Mouse (Mus musculus): ENCODE results near the gene Tlr5. TPM values are rescaled to one million over a fixed set of nuclear protein-coding genes. Genes with fewer than 3 reads are reported as not detected.
A peak's percentile ranks its signal among the peaks of the same experiment; 100 is the strongest.

Gene Tlr5
- polyA plus RNA-seq (2015; fragmentation: Nextera tagmentation; extraction: Ambion mirVana), result 0.40 and 0.61 TPM in 2 replicates

DNA sequence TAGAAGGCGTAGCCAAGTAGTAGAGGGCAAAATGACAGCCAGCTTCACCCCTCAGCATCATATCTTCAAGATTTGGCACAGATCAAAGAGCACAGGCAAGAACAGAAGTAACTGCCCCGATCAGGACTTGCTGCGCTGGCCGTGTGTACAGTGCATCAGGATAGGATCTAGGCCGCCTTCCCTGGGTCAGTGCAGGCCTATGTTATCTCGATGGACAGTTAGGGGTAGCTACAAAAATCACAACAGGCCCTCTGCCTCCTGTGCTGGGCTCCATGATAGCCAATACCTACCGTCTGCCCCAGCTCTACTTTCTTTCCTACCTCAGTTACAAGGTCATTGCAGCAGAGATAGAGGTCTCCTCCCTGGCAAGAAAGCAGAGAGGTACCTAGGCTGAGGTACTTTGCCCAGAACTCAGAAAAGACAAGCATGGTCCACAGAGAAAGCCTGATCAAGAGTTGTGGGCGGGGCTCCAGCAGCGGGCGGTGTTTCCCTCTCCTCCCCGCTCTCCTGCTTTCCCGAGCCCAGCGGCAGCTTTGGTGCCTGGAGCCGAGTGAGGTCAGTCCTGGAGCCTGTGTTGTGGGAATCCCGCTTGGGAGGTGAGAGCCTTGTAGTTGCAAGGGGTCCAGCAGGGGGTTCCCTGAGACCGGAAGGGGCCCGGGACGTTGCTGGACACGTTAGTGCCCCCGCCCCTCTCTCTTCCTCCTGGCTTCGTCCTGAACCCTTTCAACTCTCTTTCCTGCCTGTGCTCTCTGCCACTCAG lies at the start of gene Tlr5:
Tlr5 (plus strand) TSS at position 502 of the 760 bp plus-strand sequence.
- peak; percentile 35; the same call in 1 of the 2 replicates for ATAC-seq (ENCODE audit: low read depth)
- H3K27me3 ChIP-seq, result peaks cover 22% of the 10 kb centered on the region; the same call in 1 of the 2 replicates

DNA sequence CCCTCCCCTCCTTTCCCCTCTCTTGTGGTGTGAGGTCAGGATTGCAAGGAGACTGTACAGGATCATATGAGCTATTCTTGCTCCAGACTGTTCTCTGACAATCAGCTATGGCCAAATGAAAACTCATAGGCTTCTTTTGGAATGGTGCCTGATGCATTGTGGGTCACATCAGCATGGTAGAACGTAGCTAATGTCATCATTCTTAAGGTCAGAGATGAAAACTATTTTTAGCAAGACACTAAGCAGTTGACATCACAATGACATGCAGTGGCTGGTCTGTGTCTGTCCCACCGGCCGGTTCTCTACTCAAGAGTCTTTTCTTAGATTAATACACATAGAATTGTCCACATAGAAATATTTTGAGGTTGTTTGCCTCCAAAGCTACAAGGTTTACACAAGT lies 48.9 kb upstream of the Tlr5 start:
- no peaks in the 10 kb centered on the region for H3K27me3 ChIP-seq
- DNase-seq (no peak), ATAC-seq (ENCODE audit: low read depth) (no peak)
- 56% methylated on average over 3 of the region's 3 CpGs for WGBS (ENCODE audit: insufficient replicate concordance)
- no peaks in the 10 kb centered on the region for H3K36me3 ChIP-seq
- no peak overlapping the region for H3K9ac ChIP-seq
- no peaks in the 10 kb centered on the region for H3K9me3 ChIP-seq (replicated peaks)
- H3K4me1 ChIP-seq (replicated peaks), result peaks cover 11% of the 10 kb centered on the region
- no peak overlapping the region for H3K27ac ChIP-seq
- H3K4me2 ChIP-seq, result no peak overlapping the region
- H3K4me3 ChIP-seq (replicated peaks), result no peak overlapping the region

More for the DNA sequence above, at the start of gene Tlr5:
- 14% methylated on average over 21 of the region's 21 CpGs for WGBS (ENCODE audit: insufficient replicate concordance)
- Histone ChIP-seq H3K36me3 (no peaks in the 10 kb centered on the region), H3K4me2 (peak within 1 kb of the TSS; percentile 67), H3K4me3 (replicated peaks) (peak within 1 kb of the TSS; percentile 54), H3K9me3 (replicated peaks) (no peaks in the 10 kb centered on the region), H3K4me1 (replicated peaks) (peaks cover 39% of the 10 kb centered on the region), H3K9ac (peak within 1 kb of the TSS; percentile 51), H3K27ac (no peak within 1 kb of the TSS)
- DNase-seq, result no peak

DNA sequence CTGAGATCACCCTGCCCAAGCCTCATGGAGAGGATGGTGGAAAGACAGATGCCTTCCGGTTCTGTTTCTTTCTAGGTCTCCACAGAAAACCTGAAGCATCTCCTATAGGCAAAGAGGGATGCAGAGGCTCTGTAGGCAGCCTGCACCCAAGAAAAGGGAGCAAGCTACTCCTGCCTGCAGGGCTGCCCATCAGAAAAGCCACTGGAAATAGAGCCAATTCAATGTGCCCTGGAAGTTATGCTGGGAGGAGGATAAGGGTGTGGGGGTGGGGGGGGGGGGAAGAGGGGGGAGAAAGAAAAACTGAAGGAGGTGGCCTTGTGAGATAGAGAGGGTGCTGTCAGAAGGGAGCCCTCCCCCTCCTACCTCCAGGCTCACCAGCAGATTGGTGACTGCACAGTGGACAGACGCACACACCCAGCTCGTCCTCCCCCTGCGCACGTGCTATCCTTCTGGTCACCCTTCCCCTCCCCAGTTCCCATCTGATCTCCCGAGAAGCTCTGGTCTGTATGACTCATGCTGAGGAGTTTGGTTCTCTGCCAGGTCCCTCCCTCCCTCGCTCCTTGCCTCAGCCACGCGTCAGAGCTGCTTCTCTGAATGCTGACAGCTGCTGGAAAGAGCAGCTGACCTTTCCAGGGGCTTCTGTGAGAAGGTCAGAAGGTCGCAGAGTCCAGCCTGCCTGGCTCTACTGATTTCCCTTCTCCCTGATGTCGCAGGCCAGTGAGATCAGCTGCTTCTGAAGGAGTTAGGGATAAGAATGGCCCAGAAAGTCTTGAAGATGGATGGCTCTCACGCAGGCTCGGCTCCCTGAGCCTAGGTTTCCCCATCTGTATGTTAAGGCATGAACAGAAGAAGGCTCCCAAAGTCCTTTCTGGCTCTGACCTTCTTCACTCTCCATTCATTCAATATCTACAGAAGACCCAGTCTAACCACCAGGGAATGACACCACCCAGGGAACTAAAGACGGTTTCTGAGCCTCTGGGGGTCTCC lies 46.2 kb upstream of the Tlr5 start:
- no peak overlapping the region for H3K9ac ChIP-seq
- H3K27me3 ChIP-seq, result no peaks in the 10 kb centered on the region
- H3K36me3 ChIP-seq, result no peaks in the 10 kb centered on the region
- H3K4me1 ChIP-seq (replicated peaks), result peaks cover 11% of the 10 kb centered on the region
- DNase-seq (peak; percentile 18), ATAC-seq (ENCODE audit: low read depth) (peak; percentile 75)
- H3K4me2 ChIP-seq, result no peak overlapping the region
- H3K9me3 ChIP-seq (replicated peaks), result no peaks in the 10 kb centered on the region
- 21% methylated on average over 14 of the region's 14 CpGs for WGBS (ENCODE audit: insufficient replicate concordance)
- H3K27ac ChIP-seq, result no peak overlapping the region
- H3K4me3 ChIP-seq (replicated peaks), result no peak overlapping the region

DNA sequence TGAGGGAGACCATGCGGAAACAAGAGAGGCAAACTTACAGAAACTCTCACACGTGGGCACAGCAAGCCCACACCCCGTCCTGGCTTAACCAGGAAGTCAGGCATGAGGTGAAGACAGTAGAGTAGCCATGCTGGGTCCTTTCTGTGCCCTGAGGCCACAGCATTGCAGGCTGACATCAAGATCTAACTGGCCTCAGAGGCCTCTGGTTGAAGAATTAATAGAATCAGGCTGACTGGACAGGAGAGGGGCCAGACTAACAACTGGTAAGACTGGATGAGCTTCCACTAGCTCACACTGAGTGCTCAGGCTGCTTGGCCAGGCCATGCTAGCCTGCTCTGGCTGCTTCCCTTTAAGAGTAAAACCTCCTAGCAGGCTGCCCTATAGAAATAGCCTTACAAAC lies 45.5 kb upstream of the Tlr5 start:
- DNase-seq, result no peak
- H3K4me1 ChIP-seq (replicated peaks), result peaks cover 11% of the 10 kb centered on the region
- no peak overlapping the region for H3K4me3 ChIP-seq (replicated peaks)
- no peak overlapping the region for H3K27ac ChIP-seq
- no peaks in the 10 kb centered on the region for H3K36me3 ChIP-seq
- H3K27me3 ChIP-seq, result no peaks in the 10 kb centered on the region
- 40% methylated on average over 3 of the region's 3 CpGs for WGBS (ENCODE audit: insufficient replicate concordance)
- H3K9me3 ChIP-seq (replicated peaks), result no peaks in the 10 kb centered on the region
- H3K4me2 ChIP-seq, result no peak overlapping the region
- no peak overlapping the region for H3K9ac ChIP-seq
- no peak for ATAC-seq (ENCODE audit: low read depth)

DNA sequence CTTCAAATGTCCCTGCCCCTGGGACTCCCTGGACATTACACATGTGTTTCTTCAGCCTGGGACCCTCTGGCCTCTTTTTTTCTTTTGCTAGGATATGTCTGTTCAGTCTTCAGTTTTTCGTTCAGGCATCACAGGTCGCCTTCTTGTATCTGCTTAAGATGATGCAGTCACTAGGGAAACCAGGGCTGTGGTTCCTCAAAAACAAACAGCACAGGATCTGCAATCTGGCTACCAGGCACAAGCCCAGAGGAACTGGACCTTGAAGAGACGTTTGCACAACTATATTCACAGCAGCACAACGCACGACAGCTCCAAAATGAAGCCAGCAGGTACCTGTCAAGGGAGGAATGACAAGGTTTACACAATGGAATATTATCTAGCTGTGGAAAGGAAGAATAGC lies 45.0 kb upstream of the Tlr5 start:
- no peak for DNase-seq
- H3K4me3 ChIP-seq (replicated peaks), result no peak overlapping the region
- no peaks in the 10 kb centered on the region for H3K9me3 ChIP-seq (replicated peaks)
- 67% methylated on average over 5 of the region's 5 CpGs for WGBS (ENCODE audit: insufficient replicate concordance)
- peaks cover 13% of the 10 kb centered on the region for H3K4me1 ChIP-seq (replicated peaks)
- H3K27ac ChIP-seq, result no peak overlapping the region
- H3K9ac ChIP-seq, result no peak overlapping the region
- H3K36me3 ChIP-seq, result no peaks in the 10 kb centered on the region
- no peak overlapping the region for H3K4me2 ChIP-seq
- no peak for ATAC-seq (ENCODE audit: low read depth)
- H3K27me3 ChIP-seq, result no peaks in the 10 kb centered on the region

DNA sequence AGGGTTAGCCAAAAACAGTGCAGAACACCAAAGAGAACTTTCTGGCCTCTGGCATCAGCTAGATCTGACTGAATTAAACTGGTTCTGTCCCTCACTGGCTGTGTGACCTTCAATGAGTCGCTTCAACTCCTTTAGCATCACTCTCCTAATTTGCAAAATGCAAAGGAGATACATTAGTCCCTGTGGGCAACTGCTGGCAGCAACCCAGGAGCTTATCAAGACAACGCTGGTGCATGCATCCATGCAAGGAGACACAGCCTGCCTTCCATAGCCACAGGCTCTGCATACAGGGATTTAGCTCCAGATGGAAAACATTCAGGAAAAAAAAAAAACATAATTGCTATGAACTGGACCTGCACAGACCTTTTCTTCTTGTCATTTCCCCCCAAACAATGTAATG lies 42.0 kb upstream of the Tlr5 start:
- DNase-seq (no peak), ATAC-seq (ENCODE audit: low read depth) (no peak)
- WGBS (ENCODE audit: insufficient replicate concordance), result 53% methylated on average over 2 of the region's 2 CpGs
- no peak overlapping the region for H3K4me2 ChIP-seq
- H3K9ac ChIP-seq, result no peak overlapping the region
- H3K27ac ChIP-seq, result no peak overlapping the region
- no peak overlapping the region for H3K4me3 ChIP-seq (replicated peaks)
- no peaks in the 10 kb centered on the region for H3K9me3 ChIP-seq (replicated peaks)
- H3K36me3 ChIP-seq, result no peaks in the 10 kb centered on the region
- no peaks in the 10 kb centered on the region for H3K27me3 ChIP-seq
- H3K4me1 ChIP-seq (replicated peaks), result peaks cover 17% of the 10 kb centered on the region

DNA sequence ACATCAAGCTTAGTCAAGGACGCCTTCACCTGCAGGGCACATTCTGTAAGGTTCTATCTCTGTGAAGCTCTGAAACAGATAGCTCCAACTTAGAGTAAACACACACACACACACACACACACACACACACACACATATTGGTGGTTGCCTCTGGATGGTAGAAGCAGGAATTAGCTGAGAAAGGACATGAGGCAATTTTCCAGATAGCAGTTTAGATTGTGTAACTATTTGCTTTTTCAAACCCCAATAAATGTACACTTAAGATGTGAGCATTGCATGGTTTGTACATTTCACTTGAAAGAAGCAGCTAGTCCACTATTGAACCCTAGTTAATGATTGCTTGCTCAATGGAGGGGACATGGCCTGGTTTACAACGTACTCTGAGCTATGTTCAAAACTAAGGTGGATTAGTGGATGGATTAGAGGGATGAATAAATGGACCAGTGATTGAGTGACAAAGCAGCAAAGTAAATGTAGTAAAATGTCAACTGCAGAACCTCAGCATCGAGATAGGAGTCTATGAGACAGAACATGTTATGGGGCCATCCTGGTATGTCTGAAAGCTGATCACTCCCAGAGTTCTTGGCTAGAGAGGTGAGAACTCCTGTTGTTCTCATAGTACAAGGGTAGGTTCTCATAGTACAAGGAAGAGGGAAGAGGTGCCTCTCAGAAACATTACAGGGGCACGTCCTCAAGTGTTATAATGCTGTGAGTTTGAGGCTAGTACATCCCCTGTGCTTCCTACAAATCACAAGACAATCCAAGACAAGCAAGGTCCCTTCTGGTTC lies 40.3 kb upstream of the Tlr5 start:
- H3K9me3 ChIP-seq (replicated peaks), result no peaks in the 10 kb centered on the region
- H3K27ac ChIP-seq, result no peak overlapping the region
- no peak overlapping the region for H3K9ac ChIP-seq
- 58% methylated on average over 4 of the region's 4 CpGs for WGBS (ENCODE audit: insufficient replicate concordance)
- ATAC-seq (ENCODE audit: low read depth) (peak; percentile 58; the same call in 1 of the 2 replicates), DNase-seq (no peak)
- H3K4me1 ChIP-seq (replicated peaks), result 0 out of 2 replicates have a peak, but pooled peaks cover 6% of the 10 kb centered on the region
- H3K27me3 ChIP-seq, result no peaks in the 10 kb centered on the region
- H3K36me3 ChIP-seq, result no peaks in the 10 kb centered on the region
- no peak overlapping the region for H3K4me3 ChIP-seq (replicated peaks)
- no peak overlapping the region for H3K4me2 ChIP-seq

DNA sequence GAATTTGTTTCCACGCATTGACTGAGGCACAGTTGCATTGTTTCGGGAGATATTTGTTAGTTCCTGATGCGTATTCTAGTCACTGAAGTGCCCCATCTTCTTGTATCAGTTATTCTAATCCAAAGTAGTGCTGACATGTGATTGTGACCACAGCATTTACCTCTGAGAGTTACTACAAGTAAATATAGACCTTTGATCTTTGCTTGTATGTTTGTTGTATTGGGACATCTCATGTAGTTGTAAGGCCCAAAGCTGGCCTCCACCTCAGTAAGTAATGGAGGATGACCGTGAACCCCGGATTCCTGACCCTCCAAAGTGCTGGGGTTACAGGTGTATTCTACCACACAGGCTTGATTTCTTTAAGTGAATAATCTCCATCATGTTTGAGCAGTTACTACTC lies 38.4 kb upstream of the Tlr5 start:
- no peak for DNase-seq
- H3K27me3 ChIP-seq, result no peaks in the 10 kb centered on the region
- no peaks in the 10 kb centered on the region for H3K36me3 ChIP-seq
- H3K4me3 ChIP-seq (replicated peaks), result no peak overlapping the region
- no peaks in the 10 kb centered on the region for H3K9me3 ChIP-seq (replicated peaks)
- H3K4me2 ChIP-seq, result no peak overlapping the region
- 70% methylated on average over 5 of the region's 5 CpGs for WGBS (ENCODE audit: insufficient replicate concordance)
- H3K4me1 ChIP-seq (replicated peaks), result 0 out of 2 replicates have a peak, but pooled peaks cover 6% of the 10 kb centered on the region
- no peak overlapping the region for H3K27ac ChIP-seq
- no peak overlapping the region for H3K9ac ChIP-seq
- ATAC-seq (ENCODE audit: low read depth), result no peak

DNA sequence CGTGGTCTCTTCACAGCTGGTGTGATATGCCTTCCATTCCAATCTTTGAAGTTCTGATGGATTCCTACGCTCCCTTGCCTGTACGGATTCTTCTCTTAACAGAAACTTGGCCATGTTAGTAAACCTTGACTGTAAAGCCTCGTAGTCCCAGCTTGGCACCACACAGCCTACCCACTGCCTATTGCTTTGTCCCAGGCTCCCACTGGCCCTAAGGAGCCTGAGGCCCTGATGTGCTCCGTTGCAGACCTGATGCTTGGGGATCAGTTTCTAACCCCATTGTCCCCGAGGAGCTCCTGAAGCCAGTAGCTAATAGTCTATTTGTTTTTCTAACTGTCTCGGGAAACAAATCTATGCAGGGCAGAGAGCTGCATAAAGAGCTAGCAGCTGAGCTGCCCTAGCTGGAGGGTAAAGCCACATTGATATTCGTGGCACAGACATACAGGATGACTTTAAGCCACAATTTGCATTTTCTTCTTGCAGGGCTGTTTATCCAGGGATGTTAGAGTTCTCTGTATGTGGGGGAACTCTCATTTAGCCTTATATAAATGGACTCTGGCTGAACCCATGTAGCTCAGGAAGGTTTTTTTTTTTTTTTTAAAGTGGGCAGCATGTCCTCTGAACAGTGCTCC lies 35.8 kb upstream of the Tlr5 start:
- no peaks in the 10 kb centered on the region for H3K9me3 ChIP-seq (replicated peaks)
- WGBS (ENCODE audit: insufficient replicate concordance), result 53% methylated on average over 8 of the region's 8 CpGs
- no peak for ATAC-seq (ENCODE audit: low read depth)

DNA sequence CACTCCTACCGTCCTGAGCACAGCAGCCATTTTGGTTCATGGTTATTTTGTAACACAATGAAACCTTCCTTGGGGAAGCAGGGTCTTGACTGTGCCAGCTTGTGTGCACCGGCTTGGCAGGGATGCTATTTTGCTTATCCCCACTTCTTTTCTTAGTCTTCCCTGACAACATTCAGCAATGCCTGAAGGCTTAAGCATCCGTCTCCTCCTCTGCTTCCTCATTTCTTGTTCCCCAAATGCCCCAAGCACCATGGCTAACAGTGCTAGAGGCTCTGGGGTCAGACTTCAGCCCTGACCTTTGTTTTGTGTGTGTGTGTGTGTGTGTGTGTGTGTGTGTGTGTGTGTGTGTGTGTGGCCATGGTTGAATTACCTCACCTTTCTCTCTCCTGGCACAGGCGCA lies 31.8 kb upstream of the Tlr5 start:
- Histone ChIP-seq H3K27ac (no peak overlapping the region), H3K4me2 (no peak overlapping the region), H3K9me3 (replicated peaks) (no peaks in the 10 kb centered on the region), H3K4me3 (replicated peaks) (no peak overlapping the region), H3K27me3 (no peaks in the 10 kb centered on the region), H3K4me1 (replicated peaks) (no peaks in the 10 kb centered on the region), H3K36me3 (no peaks in the 10 kb centered on the region), H3K9ac (no peak overlapping the region)
- no peak for ATAC-seq (ENCODE audit: low read depth)
- no peak for DNase-seq
- WGBS (ENCODE audit: insufficient replicate concordance), result 31% methylated on average over 4 of the region's 4 CpGs

More for the DNA sequence above, 35.8 kb upstream of the Tlr5 start:
- Histone ChIP-seq H3K27ac (no peak overlapping the region), H3K27me3 (no peaks in the 10 kb centered on the region), H3K36me3 (no peaks in the 10 kb centered on the region), H3K4me1 (replicated peaks) (0 out of 2 replicates have a peak, but pooled peaks cover 6% of the 10 kb centered on the region), H3K9ac (no peak overlapping the region), H3K4me3 (replicated peaks) (no peak overlapping the region), H3K4me2 (no peak overlapping the region)
- DNase-seq, result no peak

All from liver, embryonic 13.5 days (tissue).